Mouse (Mus musculus): ENCODE measurements around the gene Cul4a.

The Cul4a gene

GRCm38 (mm10) chr8:13179482-13179881 is 74.1 kb downstream of the Cul4a start:
- in situ Hi-C loops (cut with MboI, MseI): no loop called here

DNA sequence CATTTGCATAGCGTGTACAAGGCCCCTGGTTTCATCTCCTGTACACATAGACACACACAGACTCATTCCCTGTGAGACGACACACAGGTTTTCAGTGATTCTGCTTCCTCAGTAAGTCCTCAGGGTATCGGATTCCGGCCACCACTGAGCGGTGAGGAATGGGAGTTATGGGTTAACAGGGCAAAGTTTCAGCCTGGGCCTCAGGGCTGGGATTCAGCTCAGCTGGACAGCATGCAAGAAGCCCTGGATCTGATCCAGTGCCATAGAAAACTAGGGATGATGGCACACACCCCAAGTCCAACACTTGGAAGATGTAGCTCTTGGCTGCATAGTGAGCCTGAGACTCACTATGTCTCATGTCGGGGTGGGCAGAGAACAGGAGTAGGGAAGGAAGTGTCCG is 74.5 kb downstream of the Cul4a start:
- in situ Hi-C loops (cut with MboI, MseI): no loop called here

- in situ Hi-C loops (cut with MboI, MseI): no loop called here
Measured at GRCm38 (mm10) chr8:13180408-13180807, 75.0 kb downstream of the Cul4a start.

GRCm38 (mm10) chr8:13180911-13181690 is 75.7 kb downstream of the Cul4a start:
- in situ Hi-C loops (cut with MboI, MseI): no loop called here

GRCm38 (mm10) chr8:13181691-13181976 is 76.2 kb downstream of the Cul4a start:
- in situ Hi-C loops (cut with MboI, MseI): no loop called here

DNA sequence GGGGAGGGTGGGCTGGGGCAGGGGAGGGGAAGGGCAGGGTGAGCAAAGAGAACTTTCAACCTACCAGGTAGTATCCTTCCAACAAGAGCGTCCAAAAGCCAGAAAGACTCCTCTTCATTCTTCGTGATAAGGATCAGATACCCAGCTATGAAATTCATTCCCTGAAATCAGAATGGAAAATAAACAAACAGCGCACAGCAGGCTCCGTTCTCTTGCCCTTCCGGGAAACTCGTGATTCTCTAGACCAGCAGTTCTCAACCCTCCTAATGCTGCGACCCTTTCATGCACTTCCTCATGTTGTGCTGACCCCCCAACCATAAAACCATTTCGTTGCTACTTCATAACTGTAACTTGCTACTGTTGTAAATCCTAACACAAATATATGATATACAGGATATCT is 81.4 kb downstream of the Cul4a start:
- in situ Hi-C loops (cut with MboI, MseI): no loop called here

GRCm38 (mm10) chr8:13187229-13187628 is 81.8 kb downstream of the Cul4a start:
- in situ Hi-C loops (cut with MboI, MseI): no loop called here

DNA sequence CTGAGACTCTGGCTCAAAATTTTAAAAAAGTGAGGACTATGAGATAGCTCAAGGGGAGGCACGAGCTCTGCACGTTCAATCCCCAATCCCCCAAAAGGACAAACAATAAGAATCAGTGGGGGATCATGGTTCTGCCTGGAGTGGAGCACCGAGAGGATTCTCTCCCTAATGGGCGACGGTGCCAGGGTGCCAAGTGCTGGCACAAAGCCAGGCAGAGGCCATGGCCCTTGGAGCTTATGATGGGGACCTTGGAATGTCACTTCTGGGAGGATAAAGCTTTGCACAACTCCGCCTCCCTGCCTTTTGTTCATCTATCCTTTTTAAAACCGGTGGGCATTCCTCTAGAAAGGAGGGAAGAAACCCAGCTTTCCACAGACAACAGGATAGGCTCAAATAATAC is 82.2 kb downstream of the Cul4a start:
- in situ Hi-C loops (cut with MboI, MseI): no loop called here

DNA sequence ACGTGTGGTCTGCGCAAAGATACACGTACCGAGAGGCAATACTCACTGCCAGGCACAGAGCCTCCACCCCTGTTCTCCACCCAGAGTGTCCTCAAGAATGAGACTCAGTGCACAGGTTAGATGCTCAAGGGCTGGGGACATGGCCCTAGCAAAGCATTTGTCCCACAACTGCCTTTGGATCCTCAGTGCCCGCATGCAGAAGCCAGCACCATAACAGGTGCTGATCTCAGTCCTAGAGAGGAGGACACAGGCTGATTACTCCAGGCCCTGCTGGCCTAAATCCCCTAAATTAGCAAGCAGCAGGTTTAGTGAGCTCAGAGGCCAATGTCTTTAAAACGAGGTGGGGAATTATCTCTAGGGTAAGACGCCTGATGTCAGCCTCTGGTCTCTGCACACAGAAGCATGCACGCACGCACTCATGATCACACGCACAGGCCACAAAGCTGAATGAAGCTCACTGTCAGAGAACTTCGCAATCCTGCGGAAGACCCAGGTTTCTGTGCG is 82.7 kb downstream of the Cul4a start:
- in situ Hi-C loops (cut with MboI, MseI): no loop called here

- in situ Hi-C loops (cut with MboI, MseI): no loop called here
Measured at GRCm38 (mm10) chr8:13188857-13189256, 83.4 kb downstream of the Cul4a start.

DNA sequence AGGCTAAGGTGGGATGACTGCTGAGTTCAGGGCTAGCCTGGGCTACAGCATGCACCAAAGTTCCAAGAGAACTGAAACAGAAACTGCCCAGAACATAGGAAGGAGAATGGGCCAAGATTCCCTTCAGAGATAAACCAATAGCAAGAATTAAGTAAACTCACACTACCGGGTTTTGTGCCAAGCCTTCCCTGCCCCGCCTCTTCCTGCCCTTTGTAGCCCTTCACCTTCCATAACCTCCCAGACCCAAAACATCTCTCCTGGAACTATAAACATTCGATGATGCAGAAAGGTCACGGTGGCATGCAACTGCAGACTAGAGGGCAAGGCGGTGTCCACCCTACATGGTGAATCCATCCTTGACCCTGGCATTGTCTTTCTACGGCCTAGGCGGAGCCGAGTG is 84.8 kb downstream of the Cul4a start:
- in situ Hi-C loops (cut with MboI, MseI): no loop called here

- in situ Hi-C loops (cut with MboI, MseI): no loop called here
Measured at GRCm38 (mm10) chr8:13194818-13195217, 89.4 kb downstream of the Cul4a start.

DNA sequence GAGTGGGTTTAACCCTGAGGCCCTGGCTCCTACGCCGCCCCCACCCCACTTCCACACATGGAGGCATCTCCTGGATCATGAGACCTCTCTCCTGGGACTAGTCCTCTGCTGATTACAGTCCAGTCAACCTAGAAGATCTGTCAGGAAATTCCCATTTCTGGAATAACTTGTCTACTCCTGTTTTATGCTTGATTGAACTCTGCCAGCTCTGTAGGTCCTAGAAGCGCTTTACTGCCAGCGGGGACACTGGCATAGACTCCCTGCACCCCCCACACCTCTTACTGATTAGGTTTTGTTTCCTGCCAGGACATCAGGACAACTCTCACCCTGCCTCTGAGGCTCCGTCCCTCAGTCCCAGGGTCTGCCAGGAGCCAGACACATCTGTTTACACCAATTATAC is 92.1 kb downstream of the Cul4a start:
- in situ Hi-C loops (cut with MboI, MseI): no loop called here
